Mouse (Mus musculus) mature B cell (primary cell): Measurements from ENCODE around the gene Rnf144a.
"Not testable (repeated sequence)": the region's sequence is repeated elsewhere in the genome, so short reads cannot be mapped to it uniquely, and the experiment has no call there.

Experiments used
- in situ Hi-C: fragments of 300-500 bp; cut with MboI; formaldehyde crosslinking; loops from 2 replicates; pipeline ENCODE4 v1.14.3; 2019

Gene Rnf144a

DNA sequence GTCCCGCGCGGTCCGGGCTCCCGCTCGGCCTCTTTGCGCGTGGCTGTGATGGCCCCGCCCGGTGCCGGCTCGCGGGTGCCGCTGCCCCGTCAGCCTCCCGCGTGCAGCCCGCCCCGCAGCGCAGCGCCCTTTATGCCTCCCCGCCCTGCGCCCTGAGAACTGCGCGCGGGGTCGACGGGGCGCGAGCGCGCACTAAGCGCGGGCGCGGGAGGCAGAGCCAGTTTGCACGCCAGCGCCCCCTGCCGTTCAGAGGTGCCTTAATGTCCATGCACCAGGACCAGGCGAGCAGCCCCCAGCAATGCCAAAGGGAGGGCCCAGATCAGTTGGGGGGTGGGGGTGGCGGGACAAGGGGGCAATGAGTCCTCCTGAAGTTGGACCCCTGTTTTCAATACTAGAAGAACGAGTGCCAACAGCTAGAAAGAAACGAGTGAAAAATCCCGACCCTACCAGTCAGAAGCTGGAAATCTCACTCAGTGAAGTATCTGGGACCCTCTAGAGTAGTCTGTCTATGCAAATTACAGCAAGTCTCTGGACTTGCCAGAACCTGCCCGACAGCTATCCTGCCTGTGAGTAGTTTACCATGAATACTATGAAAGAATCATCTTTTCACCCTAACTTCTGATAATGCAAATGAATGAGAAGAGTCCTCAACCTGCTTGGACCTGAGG, at the start of gene Rnf144a:
Gene Rnf144a (minus strand): TSS at position 151 of the 668 bp plus-strand sequence.
- in situ Hi-C loops: no loop called here

DNA sequence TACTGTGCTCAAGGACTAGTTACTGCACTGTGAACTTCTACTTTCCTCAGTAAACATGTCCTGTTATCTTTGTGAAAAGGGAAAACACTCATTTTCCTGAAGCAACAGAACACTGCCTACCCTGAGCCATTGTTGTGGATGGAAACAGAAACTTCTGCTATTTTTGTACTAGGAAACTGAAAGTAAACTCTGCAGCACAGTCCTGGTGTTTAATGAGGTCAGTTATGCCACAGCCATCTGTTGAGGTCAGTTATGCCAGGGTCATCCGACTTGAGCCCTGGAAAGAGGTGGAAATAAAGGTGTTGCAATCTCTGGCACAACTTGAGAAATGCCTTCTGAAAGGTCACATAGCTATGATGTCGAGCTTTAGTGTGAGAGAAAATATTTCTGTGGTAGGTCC, 45.0 kb upstream of the Rnf144a start:
- in situ Hi-C loops: no loop called here

DNA sequence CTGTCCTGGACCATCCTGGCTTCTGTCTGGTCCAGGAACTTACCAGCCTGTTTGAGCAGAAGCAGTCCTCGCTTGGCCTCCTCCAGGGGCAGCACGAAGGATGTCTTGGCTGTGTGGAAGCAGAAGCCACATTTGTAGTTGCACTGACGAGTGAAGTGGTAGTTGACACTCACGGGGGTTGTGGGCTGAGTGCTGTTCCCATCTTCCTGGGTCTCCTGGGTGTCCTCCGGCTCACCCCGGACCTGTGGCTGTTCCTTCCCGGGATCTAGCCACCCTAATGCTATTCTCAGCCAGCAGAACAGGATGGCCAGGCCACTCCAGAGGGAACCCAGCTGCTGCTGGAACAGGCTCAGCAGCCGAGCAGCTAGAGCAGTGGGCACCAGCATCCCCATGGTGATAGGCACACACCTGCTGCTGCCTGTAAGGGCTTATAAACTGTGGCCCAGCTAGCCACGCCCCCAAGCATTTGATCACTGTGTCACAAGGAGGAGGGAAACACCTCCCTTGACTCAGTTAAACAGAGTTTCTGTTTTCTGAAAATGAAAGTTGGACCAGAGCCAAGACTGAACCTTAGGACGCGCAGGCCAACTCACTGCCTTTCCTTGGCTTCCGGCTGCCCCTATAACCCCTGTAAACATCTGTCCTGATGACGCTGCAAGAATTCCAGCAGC, 41.1 kb upstream of the Rnf144a start, which contains the start of gene Rsad2:
Gene Rsad2 (minus strand): TSS at position 425 of the 671 bp plus-strand sequence.
- in situ Hi-C loops: no loop called here

DNA sequence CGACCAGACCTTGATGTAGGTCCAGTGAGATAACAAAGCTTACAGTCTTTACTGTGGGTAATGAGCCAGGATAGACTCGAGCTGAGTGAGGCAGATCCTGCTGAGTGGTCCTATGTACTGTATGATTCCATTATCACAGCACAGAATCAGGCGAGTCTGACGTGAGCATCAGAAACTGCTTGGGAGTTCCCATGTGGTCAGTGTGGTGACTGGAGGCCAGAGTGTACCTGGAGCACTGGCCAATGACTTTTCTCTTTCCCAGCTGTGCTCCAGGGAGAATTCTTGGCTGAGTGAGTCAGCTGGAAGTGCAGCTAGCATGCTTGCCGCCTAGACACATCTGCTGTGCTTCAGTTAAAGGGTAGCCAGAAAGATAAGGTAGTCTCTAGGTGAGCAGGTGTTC, 39.6 kb upstream of the Rnf144a start:
- in situ Hi-C loops: no loop called here

DNA sequence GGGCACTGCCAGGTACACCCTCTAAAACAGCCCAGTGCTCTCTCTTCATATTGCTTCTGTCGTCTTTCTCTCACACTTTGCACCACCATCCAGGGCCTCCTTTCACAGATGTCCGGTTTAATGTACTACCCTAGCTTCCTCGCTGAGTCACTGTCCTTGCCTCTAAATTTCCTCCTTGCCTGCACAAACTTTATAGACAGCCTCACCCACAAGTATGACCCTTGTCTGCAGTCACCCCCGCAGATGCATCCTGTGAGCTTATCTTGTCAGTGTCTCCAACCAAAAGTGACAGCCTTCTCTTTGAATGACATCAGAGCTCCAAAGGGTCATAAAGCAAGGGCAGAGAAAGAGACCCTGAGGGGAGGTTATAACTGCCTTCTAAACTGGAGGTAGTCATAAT, 37.9 kb upstream of the Rnf144a start:
- in situ Hi-C loops: no loop called here

DNA sequence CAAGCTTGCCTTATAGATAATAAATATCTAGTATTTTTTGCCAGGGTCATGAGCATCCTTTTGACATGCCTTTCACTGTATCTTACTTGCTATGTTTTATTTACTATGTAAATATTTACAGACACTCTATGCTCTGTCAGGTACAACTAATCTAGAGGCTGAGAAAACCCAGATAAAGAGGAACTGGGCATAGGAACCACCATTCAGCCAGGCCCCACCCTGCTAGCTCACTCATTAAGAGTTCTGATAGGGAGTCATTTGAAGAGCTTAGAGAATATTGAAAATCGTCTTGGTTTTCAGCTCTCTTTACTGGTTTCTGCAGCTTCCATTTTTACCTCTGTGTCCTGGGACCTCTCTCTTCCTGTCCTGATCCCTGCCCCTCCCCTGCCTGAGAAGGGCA, 36.1 kb upstream of the Rnf144a start:
- in situ Hi-C loops: no loop called here

DNA sequence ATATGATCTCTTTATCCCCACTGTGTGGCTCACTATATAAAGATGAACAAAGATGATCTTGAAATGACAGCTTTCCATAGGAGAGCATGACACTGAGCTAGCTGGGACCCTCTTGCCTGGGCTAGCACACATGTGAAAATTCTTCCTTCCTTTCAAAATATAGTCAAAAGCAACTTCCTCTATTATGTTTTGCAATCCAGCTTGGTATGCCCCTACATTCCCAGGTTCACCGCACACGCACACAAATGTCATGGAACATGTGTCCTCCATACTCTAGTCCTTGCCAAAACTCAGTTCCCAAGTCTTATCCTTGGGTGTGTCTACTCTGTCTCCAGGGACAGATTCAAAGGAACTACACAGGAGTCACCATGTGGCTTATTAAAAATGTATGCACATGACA, 34.4 kb upstream of the Rnf144a start:
- in situ Hi-C loops: no loop called here

DNA sequence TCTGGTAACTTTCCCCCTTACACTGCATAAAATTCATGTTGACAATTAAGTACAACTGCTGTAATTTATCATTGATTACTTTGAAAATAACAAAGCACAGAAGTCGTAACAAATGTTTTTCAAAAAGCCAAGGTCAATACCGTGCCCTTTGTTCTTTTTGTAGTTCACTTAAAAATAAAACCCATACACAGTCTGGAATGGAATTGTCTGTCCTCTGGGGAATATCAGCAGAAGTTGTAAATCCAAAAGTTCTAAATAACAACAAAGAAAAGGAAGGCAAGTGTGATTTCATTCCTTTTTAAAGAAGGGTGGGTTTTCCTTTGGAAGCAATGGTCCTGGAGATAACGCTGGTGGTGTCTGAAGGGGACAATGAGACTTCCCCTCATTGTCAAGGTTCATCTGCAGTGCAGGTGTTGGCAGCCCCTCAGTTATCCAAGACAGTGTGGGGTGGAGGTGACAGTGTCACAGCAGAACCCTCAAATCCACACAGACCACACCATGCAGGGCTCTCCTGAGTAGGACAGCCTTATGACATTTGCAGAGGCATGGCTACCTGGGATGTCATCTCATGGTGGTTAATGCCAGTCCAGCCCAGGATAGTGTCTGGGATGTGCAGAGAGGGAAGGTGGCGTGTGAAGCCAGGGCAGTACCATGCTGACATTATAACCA, 31.5 kb upstream of the Rnf144a start:
- in situ Hi-C loops: no loop called here

DNA sequence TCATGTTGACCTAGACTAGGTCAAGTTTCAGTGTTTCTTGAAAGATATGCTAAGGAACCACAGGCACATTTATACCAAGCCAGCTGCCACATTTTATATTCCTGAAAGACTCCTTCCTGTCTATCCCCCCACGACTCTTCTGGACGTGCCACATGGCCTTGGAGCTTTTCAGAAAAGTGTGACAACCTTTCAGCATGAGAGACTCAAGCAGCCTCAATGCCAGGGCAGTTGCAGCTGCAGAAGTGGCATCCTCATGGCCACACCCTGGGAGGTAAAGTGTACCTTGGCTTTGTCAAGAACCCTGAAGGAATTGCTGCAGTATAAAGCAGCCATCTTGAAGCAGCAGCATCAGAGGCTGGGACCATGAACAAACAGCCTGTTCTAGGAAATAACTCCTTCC, 29.5 kb upstream of the Rnf144a start:
- in situ Hi-C loops: no loop called here

DNA sequence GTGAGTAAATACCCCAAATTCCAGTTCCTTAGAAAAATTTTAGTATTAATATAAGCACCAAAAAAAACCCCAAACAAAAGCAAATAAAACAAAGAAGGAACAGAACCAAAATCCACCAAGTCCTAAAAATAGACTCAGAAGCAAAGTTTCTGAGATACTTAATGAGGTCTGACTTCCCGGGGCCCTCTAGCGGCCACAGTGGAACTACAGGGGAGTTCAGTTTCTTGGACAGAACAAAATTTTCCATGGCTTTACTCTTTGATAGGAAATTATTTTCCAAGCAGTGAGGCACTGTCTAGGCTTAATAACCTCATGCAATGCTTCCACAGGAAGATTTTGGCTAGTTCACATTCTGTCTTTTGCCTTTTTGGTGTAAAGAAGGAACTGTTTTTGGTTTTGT, 29.0 kb upstream of the Rnf144a start:
- in situ Hi-C loops: no loop called here

DNA sequence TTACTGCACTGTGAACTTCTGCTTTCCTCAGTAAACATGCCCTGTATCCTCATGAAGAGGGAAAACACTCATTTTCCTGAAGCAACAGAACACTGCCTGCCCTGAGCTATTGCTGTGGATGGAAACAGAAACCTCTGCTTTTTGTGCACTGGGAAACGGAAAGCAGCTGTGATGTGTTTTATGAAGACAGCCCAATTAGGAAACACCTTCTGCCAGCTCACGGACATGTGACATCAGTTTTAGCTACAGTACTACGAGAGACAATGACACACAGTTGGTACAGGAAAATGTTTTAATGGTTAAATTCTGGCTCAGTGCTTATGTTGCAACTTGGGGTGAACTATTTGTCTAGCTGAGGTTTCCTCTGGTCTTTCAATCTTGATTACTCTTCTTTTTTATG, 24.3 kb upstream of the Rnf144a start:
- in situ Hi-C loops: no loop called here

DNA sequence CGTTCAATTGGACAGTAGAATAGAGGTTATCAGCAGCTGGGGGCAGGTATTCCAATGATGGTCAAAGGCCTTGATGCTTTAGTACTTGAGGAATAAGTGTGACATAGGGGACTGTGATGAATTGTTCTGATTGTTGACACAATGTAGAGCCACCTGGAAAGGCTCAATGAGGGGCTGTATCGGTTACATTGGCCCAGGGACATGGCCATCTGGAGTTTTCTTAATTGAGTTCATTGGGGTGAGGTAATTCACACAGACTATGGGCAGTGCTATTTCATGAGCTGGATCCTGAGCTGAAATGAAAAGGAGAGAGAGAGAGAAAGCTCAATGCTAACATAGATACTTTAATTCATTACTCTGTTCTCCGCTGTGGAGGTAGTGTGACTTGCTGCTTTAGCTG, 22.9 kb upstream of the Rnf144a start:
- in situ Hi-C loops: no loop called here

DNA sequence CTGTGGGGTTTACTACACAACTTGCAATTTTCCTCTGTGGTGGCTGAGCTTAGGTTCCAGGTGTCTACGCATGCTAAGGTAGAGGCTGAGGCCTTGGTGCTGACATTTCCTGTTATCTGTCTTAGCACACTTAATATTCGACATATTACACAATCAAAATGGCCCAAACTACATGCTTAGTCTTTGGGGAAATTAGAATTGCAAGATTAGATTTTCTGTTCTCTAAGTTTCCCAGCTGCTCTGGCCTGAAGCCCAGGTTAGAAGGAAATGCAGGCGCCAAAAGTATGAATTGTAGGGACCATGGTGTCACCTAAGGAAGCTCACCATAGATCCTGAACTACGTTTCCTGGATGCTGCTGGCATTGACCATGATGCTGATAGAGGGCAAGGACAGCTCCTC, 21.3 kb upstream of the Rnf144a start:
- in situ Hi-C loops: no loop called here

DNA sequence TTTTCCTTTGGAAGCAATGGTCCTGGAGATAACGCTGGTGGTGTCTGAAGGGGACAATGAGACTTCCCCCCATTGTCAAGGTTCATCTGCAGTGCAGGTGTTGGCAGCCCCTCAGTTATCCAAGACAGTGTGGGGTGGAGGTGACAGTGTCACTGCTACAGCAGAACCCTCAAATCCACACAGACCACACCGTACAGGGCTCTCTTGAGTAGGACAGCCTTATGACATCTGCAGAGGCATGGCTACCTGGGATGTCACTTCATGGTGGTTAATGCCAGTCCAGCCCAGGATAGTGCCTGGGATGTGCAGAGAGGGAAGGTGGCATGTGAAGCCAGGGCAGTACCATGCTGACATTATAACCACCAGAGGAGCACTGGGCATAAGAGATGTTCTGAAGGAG, 13.7 kb upstream of the Rnf144a start:
- in situ Hi-C loops: not testable (repeated sequence)

DNA sequence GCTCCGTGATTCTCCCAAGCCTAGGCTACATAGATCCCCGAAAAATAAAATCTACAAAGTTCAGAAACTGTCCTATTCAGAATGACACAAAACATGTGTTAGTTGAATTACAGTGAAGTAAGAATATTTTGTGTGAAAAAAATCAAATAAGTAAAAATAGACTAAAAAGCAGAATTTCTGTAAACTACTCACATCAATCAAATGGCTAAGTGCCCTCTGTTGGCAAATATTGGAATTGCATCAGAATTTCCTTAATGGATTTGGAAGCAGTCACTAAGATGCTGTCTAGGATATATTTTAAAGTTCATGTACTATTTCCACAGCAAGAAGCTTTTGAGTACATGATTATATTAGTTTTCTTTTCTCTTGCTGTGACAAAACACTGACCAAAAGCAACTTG, 9.8 kb upstream of the Rnf144a start:
- in situ Hi-C loops: no loop called here

DNA sequence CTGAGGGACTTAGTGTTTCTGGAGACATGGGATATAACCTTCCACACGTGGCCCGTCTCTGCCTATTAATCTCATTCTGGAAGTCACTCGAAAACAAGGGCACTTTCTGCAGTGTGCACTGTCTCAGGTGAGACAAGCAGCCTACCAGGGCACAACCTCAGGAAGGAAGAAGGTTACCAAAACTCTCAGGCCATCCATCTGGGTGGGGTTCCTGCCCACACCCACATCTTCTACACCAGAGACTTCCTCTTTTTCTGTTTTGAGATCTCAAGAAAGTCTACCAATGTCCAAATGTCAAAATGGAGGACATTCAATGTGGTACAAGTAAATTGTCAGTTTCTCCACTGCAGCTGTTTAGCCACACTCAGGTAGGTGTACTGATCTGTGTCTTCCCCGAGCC, 3.3 kb upstream of the Rnf144a start:
- in situ Hi-C loops: no loop called here

DNA sequence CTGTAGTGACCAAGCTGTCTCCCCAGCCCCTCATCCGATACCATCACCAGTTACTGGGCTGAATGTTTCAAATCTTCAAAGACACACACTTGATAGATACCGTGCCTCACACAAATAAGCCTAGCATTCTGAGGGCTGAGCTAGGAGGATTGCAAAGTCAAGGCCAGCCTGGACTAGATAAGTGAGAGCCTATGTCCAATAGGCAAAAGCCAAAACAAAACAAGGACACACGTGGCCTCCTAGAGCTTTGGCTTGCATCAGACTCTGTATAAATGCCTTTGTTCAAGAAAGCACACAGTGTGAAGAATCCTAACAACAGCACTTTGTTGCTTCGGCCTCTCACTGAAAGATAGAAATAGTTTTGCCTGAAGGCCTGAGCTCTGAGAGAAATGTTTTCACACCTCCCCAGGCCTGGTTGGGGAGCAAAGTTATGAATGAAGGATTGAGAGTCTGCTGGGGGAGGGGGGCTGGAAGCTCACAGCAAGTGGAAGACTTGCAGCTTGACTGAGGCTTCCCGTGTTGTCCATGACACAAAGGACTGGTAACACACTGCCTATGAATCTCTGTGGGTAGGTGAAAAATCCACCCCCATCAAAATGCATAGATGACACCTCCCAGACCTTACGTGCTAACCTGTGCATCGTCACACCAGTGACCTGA, 1.7 kb upstream of the Rnf144a start:
- in situ Hi-C loops: no loop called here

DNA sequence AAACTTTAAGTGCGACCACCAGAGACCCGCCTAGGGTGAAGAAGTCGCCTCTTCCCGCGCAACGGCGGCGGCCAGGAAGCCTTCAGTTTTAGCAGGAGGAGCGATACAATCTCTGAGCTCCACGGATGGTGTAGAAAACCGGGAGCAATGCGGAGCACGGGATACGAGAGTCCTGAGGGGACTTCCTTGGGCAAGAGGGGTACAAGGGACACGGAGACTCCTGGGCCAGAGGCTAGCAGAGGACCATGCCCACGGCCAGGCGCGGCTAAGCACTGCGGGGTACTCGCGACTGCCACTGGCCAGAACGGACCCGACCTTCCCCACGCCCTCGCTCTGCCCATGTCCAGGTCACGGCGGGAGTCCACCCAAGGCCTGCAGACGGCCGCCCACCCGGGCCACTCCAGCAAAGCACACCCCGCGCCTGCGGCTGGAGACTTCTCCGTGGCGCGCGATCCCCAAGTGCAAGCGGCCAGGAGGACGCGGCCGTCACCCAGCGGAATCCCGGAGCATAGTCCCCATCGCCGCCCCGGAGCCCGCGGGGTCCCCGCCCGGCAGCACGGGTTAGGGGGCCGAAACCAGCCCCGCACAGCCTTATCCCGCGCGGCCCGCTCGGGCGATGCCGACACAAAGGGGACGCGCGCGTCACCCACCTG, 477 bp downstream of the Rnf144a start:
- in situ Hi-C loops: no loop called here

DNA sequence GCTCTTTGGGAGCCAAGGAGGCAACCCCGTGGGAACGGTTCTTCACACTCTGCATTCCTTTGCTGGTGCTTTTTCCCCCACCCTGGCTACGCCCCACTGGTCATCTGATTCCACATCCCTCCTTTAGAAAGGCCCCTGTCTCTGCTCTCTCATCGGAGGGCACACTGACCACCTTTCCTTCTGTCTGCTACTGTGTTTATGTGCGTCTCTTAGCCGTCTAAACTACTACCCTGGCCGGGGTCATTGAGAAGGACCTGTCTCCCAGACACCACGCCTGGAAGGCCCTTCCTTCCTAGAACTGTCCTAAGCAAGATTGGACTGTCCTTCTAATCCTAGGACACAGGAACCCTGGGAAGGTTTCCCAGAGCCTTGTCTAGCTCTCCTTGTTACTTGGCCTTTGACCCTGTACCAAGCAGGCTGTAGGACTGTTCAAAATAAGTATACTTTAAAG, 1.1 kb downstream of the Rnf144a start:
- in situ Hi-C loops: no loop called here

DNA sequence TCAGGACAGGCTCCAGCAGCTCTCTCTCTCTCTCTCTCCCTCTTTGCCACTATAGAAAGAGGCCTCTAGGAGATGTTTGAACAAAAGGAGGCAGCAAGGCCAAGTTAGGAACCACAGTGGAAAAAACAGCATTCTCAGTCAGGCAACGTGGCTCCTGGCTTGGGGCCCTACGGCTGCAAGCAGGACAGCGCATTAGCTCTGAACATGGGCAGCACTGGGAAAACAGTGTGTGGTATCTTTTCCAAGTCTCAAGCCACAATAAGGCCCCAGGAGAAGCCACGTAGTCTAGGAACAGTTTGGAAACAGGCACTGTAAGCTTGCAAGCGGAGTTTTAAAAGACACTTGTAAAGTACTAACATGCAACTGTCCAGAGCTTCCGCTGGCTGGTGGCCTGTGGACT, 2.3 kb downstream of the Rnf144a start:
- in situ Hi-C loops: no loop called here

DNA sequence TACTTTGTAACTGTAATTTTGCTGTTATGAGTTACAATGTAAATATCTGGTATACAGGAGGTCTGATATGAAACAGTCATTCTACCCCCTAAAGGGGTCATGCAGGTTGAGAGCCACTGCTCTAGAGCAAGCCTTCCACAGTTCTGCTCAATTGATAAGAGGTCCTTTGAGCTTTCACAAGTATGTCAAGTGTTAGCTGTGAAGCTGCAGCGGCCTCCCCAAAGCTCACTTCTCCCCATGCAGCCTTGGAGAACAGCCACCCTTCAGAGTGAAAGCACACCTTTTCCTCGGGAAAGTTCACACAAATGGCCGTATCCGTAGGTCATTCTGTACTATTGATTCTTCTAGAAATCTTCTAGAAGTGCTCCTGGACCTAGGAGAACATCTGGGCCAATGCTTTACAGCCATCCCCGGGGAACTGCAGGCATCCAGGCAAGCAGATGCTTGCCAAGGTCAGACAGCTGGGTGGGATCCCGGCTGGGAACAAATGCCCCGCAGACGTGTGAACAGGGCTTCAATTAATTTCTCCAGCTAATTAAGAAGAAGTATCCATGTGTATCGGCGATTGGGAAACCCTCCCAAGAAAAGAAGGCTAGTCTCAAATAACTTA, 3.1 kb downstream of the Rnf144a start:
- in situ Hi-C loops: no loop called here

DNA sequence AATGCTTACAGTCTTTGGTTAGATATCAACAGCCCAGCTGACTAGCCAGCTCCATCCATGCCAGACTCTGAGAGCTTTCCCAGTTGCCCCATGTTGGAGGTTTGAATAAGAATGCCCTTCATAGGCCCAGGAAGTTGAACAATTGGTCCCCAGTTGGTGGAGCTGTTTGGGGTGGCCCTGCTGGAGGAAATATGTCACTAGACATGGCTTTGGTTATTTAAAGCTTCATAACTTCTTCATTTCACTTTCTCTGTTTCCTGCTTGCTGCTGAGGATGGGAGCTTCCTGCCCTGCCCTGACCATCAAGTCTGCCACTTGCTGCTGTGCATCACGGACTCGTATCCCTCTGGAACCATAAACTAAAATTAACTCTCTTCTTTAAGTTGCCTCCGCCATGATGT, 4.6 kb downstream of the Rnf144a start:
- in situ Hi-C loops: no loop called here
